Mouse (Mus musculus): ENCODE data around the gene Fam102b. TPM values are rescaled to one million over a fixed set of nuclear protein-coding genes. Genes with fewer than 3 reads are reported as not detected.
A peak's percentile ranks its signal among the peaks of the same experiment; 100 is the strongest.

The Fam102b gene
- polyA plus RNA-seq, 1 experiment from 2014 or later = 16.5 TPM

- 86% methylated on average over 10 of the region's 10 CpGs for WGBS
- ATAC-seq (ENCODE audit: insufficient read depth, low FRiP score, low read depth) = no peak
- Histone ChIP-seq H3K9me3 (no peaks in the 10 kb centered on the region), H3K4me3 (replicated peaks) (no peak overlapping the region), H3K27me3 (replicated peaks) (no peaks in the 10 kb centered on the region), H3K4me1 (no peaks in the 10 kb centered on the region), H3K27ac (no peak overlapping the region), H3K9ac (no peak overlapping the region), H3K4me2 (no peak overlapping the region), H3K36me3 (no peaks in the 10 kb centered on the region)
Measured at GRCm38 (mm10) chr3:108940996-108941395, 86.4 kb downstream of the Fam102b start.

- Histone ChIP-seq H3K27ac (no peak within 1 kb of the TSS), H3K4me2 (peak within 1 kb of the TSS; percentile 78), H3K27me3 (replicated peaks) (no peaks in the 10 kb centered on the region), H3K9me3 (no peaks in the 10 kb centered on the region), H3K4me3 (replicated peaks) (peak within 1 kb of the TSS; percentile 37), H3K4me1 (no peaks in the 10 kb centered on the region), H3K36me3 (no peaks in the 10 kb centered on the region), H3K9ac (no peak within 1 kb of the TSS)
- whole genome bisulfite sequencing = 53% methylated on average over 54 of the region's 59 CpGs
- peak; percentile 47; the same call in 1 of the 2 replicates for ATAC-seq (ENCODE audit: insufficient read depth, low FRiP score, low read depth)
Measured at GRCm38 (mm10) chr3:108940001-108940633, 87.3 kb downstream of the Fam102b start, which contains the start of gene Gm9857. Gene Gm9857, minus strand, starts transcription at chr3:108940445.

- WGBS = 80% methylated on average over 5 of the region's 5 CpGs
- Histone ChIP-seq H3K27me3 (replicated peaks) (no peaks in the 10 kb centered on the region), H3K4me2 (peak within 1 kb of the TSS; percentile 78), H3K4me1 (no peaks in the 10 kb centered on the region), H3K9ac (no peak within 1 kb of the TSS), H3K36me3 (no peaks in the 10 kb centered on the region), H3K27ac (no peak within 1 kb of the TSS), H3K9me3 (no peaks in the 10 kb centered on the region), H3K4me3 (replicated peaks) (peak within 1 kb of the TSS; percentile 37)
- no peak for ATAC-seq (ENCODE audit: insufficient read depth, low FRiP score, low read depth)
Measured at GRCm38 (mm10) chr3:108939573-108939972, 87.8 kb downstream of the Fam102b start, which contains the start of gene Henmt1. Gene Henmt1, plus strand, starts transcription at chr3:108939873.

- 92% methylated on average over 5 of the region's 5 CpGs for WGBS
- no peak for ATAC-seq (ENCODE audit: insufficient read depth, low FRiP score, low read depth)
- H3K27me3 ChIP-seq (replicated peaks) = no peaks in the 10 kb centered on the region
Measured at GRCm38 (mm10) chr3:108938691-108939090, 88.7 kb downstream of the Fam102b start.

GRCm38 (mm10) chr3:108933557-108933956 is 93.8 kb downstream of the Fam102b start:
- no peak overlapping the region for H3K27ac ChIP-seq
- no peaks in the 10 kb centered on the region for H3K36me3 ChIP-seq
- no peaks in the 10 kb centered on the region for H3K27me3 ChIP-seq (replicated peaks)
- no peaks in the 10 kb centered on the region for H3K9me3 ChIP-seq
- WGBS = 92% methylated on average over 6 of the region's 6 CpGs
- no peak overlapping the region for H3K4me3 ChIP-seq (replicated peaks)
- H3K4me1 ChIP-seq = no peaks in the 10 kb centered on the region
- no peak for ATAC-seq (ENCODE audit: insufficient read depth, low FRiP score, low read depth)
- H3K9ac ChIP-seq = no peak overlapping the region
- no peak overlapping the region for H3K4me2 ChIP-seq

More at GRCm38 (mm10) chr3:108938691-108939090, 88.7 kb downstream of the Fam102b start:
- no peak overlapping the region for H3K9ac ChIP-seq
- H3K4me1 ChIP-seq = no peaks in the 10 kb centered on the region
- H3K4me2 ChIP-seq = no peak overlapping the region
- no peak overlapping the region for H3K27ac ChIP-seq
- no peaks in the 10 kb centered on the region for H3K9me3 ChIP-seq
- no peak overlapping the region for H3K4me3 ChIP-seq (replicated peaks)
- no peaks in the 10 kb centered on the region for H3K36me3 ChIP-seq

GRCm38 (mm10) chr3:108926308-108926707 is 101.1 kb downstream of the Fam102b start:
- Histone ChIP-seq H3K4me2 (no peak overlapping the region), H3K4me1 (no peaks in the 10 kb centered on the region), H3K36me3 (no peaks in the 10 kb centered on the region), H3K27ac (no peak overlapping the region), H3K4me3 (replicated peaks) (no peak overlapping the region), H3K9ac (no peak overlapping the region), H3K9me3 (no peaks in the 10 kb centered on the region), H3K27me3 (replicated peaks) (no peaks in the 10 kb centered on the region)
- 85% methylated on average over 1 of the region's 1 CpGs for WGBS
- no peak for ATAC-seq (ENCODE audit: insufficient read depth, low FRiP score, low read depth)

- no peaks in the 10 kb centered on the region for H3K4me1 ChIP-seq
- H3K36me3 ChIP-seq = no peaks in the 10 kb centered on the region
- H3K9ac ChIP-seq = no peak overlapping the region
- H3K9me3 ChIP-seq = no peaks in the 10 kb centered on the region
- H3K27ac ChIP-seq = no peak overlapping the region
- no peaks in the 10 kb centered on the region for H3K27me3 ChIP-seq (replicated peaks)
- no peak for ATAC-seq (ENCODE audit: insufficient read depth, low FRiP score, low read depth)
- H3K4me2 ChIP-seq = no peak overlapping the region
- 80% methylated on average over 4 of the region's 4 CpGs for WGBS
- no peak overlapping the region for H3K4me3 ChIP-seq (replicated peaks)
Measured at GRCm38 (mm10) chr3:108925677-108926076, 101.7 kb downstream of the Fam102b start.

- Histone ChIP-seq H3K4me1 (no peaks in the 10 kb centered on the region), H3K36me3 (no peaks in the 10 kb centered on the region), H3K27ac (no peak overlapping the region), H3K9me3 (no peaks in the 10 kb centered on the region), H3K27me3 (replicated peaks) (no peaks in the 10 kb centered on the region), H3K9ac (no peak overlapping the region), H3K4me2 (no peak overlapping the region), H3K4me3 (replicated peaks) (no peak overlapping the region)
- WGBS = 80% methylated on average over 1 of the region's 1 CpGs
- peak; percentile 83 for ATAC-seq (ENCODE audit: insufficient read depth, low FRiP score, low read depth)
Measured at GRCm38 (mm10) chr3:108921822-108922221, 105.6 kb downstream of the Fam102b start.

Small RNA genes lying within 50 kb of the gene (microRNA-seq; reads per million reads assigned to microRNA genes)
- not detected for gene Gm44384

Other genes starting within 250 kb of the Fam102b start
- 40.3 and 42.2 TPM in 2 replicates for gene Stxbp3, start 187.1 kb downstream of the Fam102b start, polyA plus RNA-seq (2015; fragmentation: Nextera tagmentation; extraction: Ambion mirVana)
- gene Fndc7, start 137.6 kb downstream of the Fam102b start, polyA plus RNA-seq (2015; fragmentation: Nextera tagmentation; extraction: Ambion mirVana) = 0.08 and 0.14 TPM in 2 replicates
- 84.5 and 88.8 TPM in 2 replicates for gene Prpf38b, start 115.9 kb downstream of the Fam102b start, polyA plus RNA-seq (2015; fragmentation: Nextera tagmentation; extraction: Ambion mirVana)
- 0.41 and 0.44 TPM in 2 replicates for gene Henmt1, start 87.7 kb downstream of the Fam102b start, polyA plus RNA-seq (2015; fragmentation: Nextera tagmentation; extraction: Ambion mirVana)
- gene Gm9857, start 87.2 kb downstream of the Fam102b start, polyA plus RNA-seq (2015; fragmentation: Nextera tagmentation; extraction: Ambion mirVana) = 0.54 TPM in 1 of 2 replicates, not detected in the other
- not detected in 2 replicates for gene Slc25a54, start 52.9 kb upstream of the Fam102b start, polyA plus RNA-seq (2015; fragmentation: Nextera tagmentation; extraction: Ambion mirVana)
- gene Slc25a24, start 95.5 kb upstream of the Fam102b start, polyA plus RNA-seq (2015; fragmentation: Nextera tagmentation; extraction: Ambion mirVana) = 35.5 and 40.2 TPM in 2 replicates